ENCODE assay signal across 9 mouse cellular contexts in genomic region chr6:113501388-113502084, GRCm38 (mm10). TPM values are rescaled to one million over a fixed set of nuclear protein-coding genes. Genes with fewer than 3 reads are reported as not detected.
DNase-seq lines count a peak whose midpoint lies in the region; ATAC-seq lines count a peak whose summit lies in the region.
"Had no signal": no experiment of that assay in that cellular context is flagged by ENCODE, and none has a peak within 500 bp of the region (broad histone marks: within the 10 kb centered on the region; RNA-seq: fewer than 3 reads in every experiment).

Gene Prrt3, minus strand, starts transcription at chr6:113501931.

- no peaks in the 10 kb centered on the region for H3K9me3 ChIP-seq in hindbrain, embryonic 15.5 days
- no peaks in the 10 kb centered on the region for H3K9me3 ChIP-seq in limb, embryonic 15.5 days
- no peaks in the 10 kb centered on the region for H3K9me3 ChIP-seq in stomach, embryonic 15.5 days

- peak within 1 kb of the TSS; percentile 62 for H3K4me2 ChIP-seq in hindbrain, embryonic 15.5 days
- H3K4me2 ChIP-seq in limb, embryonic 15.5 days, result peak within 1 kb of the TSS; percentile 58
- H3K4me2 ChIP-seq in stomach, embryonic 15.5 days, result peak within 1 kb of the TSS; percentile 64

- peaks cover 9% of the 10 kb centered on the region for H3K4me1 ChIP-seq in hindbrain, embryonic 15.5 days (replicated peaks)
- H3K4me1 ChIP-seq in limb, embryonic 15.5 days, result peaks cover 7% of the 10 kb centered on the region
- no peaks in the 10 kb centered on the region for H3K4me1 ChIP-seq in stomach, embryonic 15.5 days

- H3K4me3 ChIP-seq in hindbrain, embryonic 15.5 days, result peak within 1 kb of the TSS; percentile 53
- H3K4me3 ChIP-seq in limb, embryonic 15.5 days, result peak within 1 kb of the TSS; percentile 37
- H3K4me3 ChIP-seq in stomach, embryonic 15.5 days (replicated peaks), result peak within 1 kb of the TSS; percentile 29

- no peaks in the 10 kb centered on the region for H3K27me3 ChIP-seq in hindbrain, embryonic 15.5 days
- peaks cover 40% of the 10 kb centered on the region for H3K27me3 ChIP-seq in limb, embryonic 15.5 days
- peaks cover 19% of the 10 kb centered on the region for H3K27me3 ChIP-seq in stomach, embryonic 15.5 days (replicated peaks)

- peak within 1 kb of the TSS; percentile 75 for H3K27ac ChIP-seq in hindbrain, embryonic 15.5 days (replicated peaks)
- H3K27ac ChIP-seq in limb, embryonic 15.5 days, result no peak within 1 kb of the TSS
- no peak within 1 kb of the TSS for H3K27ac ChIP-seq in stomach, embryonic 15.5 days
- H3K27ac ChIP-seq: macrophage had no signal

- H3K9ac ChIP-seq in hindbrain, embryonic 15.5 days, result peak within 1 kb of the TSS; percentile 68
- peak within 1 kb of the TSS; percentile 11; the same call in 1 of the 2 replicates for H3K9ac ChIP-seq in limb, embryonic 15.5 days
- H3K9ac ChIP-seq in stomach, embryonic 15.5 days, result no peak within 1 kb of the TSS

- no peaks in the 10 kb centered on the region for H3K36me3 ChIP-seq in hindbrain, embryonic 15.5 days
- H3K36me3 ChIP-seq in limb, embryonic 15.5 days, result no peaks in the 10 kb centered on the region
- H3K36me3 ChIP-seq in stomach, embryonic 15.5 days, result no peaks in the 10 kb centered on the region

- DNase-seq in kidney, postnatal 4 days, result peak; percentile 43 to 55
- no peak for DNase-seq in kidney, adult 18-20 months
- DNase-seq in embryo, embryonic 11 days, result peak; percentile 78
- no peak for DNase-seq in urinary bladder, postnatal 25 days (ENCODE audit: low spot score)

- ATAC-seq in hindbrain, embryonic 15.5 days (ENCODE audit: low FRiP score, low read depth), result peak; percentile 89
- no peak for ATAC-seq in limb, embryonic 15.5 days (ENCODE audit: insufficient number of reproducible peaks, low FRiP score, low TSS enrichment, low read depth)
- ATAC-seq in stomach, embryonic 15.5 days (ENCODE audit: insufficient read depth, low FRiP score, low read depth), result no peak; the same call in 1 of the 2 replicates
- no peak for ATAC-seq in megakaryocyte-erythroid progenitor cell, adult 5-6 weeks (replicated peaks; ENCODE audit: low FRiP score, low TSS enrichment, poor library complexity, severe bottlenecking)

- 1% methylated on average over 32 of the region's 32 CpGs for WGBS in hindbrain, embryonic 15.5 days
- 3% methylated on average over 31 of the region's 32 CpGs for WGBS in limb, embryonic 15.5 days
- WGBS in stomach, embryonic 15.5 days, result 3% methylated on average over 32 of the region's 32 CpGs

RNA-seq across cellular contexts. Expression of gene Prrt3, which starts in this region (rescaled TPM):
- polyA plus RNA-seq in hindbrain, embryonic 15.5 days (2015; fragmentation: Nextera tagmentation; extraction: Ambion mirVana), result 11.3 and 12.6 TPM in 2 replicates
- 0.44 and 0.61 TPM in 2 replicates for polyA plus RNA-seq in limb, embryonic 15.5 days (2015; fragmentation: Nextera tagmentation; extraction: Ambion mirVana)
- polyA plus RNA-seq in stomach, embryonic 15.5 days (2015; fragmentation: Nextera tagmentation; extraction: Ambion mirVana), result 0.40 and 0.54 TPM in 2 replicates
- 0.37 TPM in 1 of 2 replicates, not detected in the other for total RNA-seq in megakaryocyte-erythroid progenitor cell, adult 5-6 weeks (2014; fragmentation: Nextera tagmentation)
- total RNA-seq in megakaryocyte-erythroid progenitor cell, adult 5-6 weeks (2017), result not detected in 2 replicates
- polyA plus RNA-seq: macrophage had no signal

Comparison
In these comparisons a context has a peak if more than half of its experiments do, and no peak if none do; other contexts are left out.
1. DNase-seq: peak in kidney, postnatal 4 days (2 of 2) and embryo, embryonic 11 days (single experiment); none in kidney, adult 18-20 months (single experiment) and urinary bladder, postnatal 25 days (single experiment).
2. Peak in every context shown above with its lines, with median percentiles within 50 percentile points of each other: H3K4me2 ChIP-seq and H3K4me3 ChIP-seq.